Mouse (Mus musculus) liver, adult (tissue): ENCODE measurements around the gene Cdh13.

ENCODE experiments used
- GATA4 ChIP-seq: IDR thresholded peaks from 2 replicates; pipeline ENCODE4 v1.6.1; 2014; ENCODE audit warnings: mild to moderate bottlenecking, low read length; ENCODE audit not compliant: insufficient replicate concordance

The Cdh13 gene

DNA sequence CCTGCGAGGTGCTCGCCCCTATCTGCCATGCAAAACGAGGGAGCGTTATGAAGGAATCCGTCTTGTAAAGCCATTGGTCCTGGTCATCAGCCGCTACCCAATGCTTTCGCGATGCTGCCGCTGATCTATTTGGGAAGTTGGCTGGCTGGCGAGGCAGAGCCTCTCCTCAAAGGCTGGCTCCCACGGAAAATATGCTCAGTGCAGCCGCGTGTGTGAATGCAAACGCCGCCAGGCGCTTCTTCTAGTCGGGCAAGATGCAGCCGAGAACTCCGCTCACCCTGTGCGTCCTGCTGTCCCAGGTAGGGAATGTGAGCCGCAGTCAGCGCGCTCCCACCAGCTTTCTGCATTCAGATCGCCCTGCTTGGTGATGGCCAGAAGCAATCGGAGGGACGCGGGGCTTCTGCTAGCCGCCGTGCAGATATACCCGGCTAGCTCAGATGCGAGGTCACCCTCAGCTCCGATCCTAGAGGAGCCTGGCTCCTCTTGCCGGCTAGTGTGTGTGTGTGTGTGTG, at the start of gene Cdh13:
Gene Cdh13 (plus strand): TSS at position 134 of the 512 bp plus-strand sequence.
- no peak for TF ChIP-seq GATA4

- TF ChIP-seq GATA4 = no peak
Measured at GRCm38 (mm10) chr8:118235626-118236025, 47.9 kb upstream of the Cdh13 start.

- no peak for TF ChIP-seq GATA4
Measured at GRCm38 (mm10) chr8:118237150-118237620, 46.3 kb upstream of the Cdh13 start.

DNA sequence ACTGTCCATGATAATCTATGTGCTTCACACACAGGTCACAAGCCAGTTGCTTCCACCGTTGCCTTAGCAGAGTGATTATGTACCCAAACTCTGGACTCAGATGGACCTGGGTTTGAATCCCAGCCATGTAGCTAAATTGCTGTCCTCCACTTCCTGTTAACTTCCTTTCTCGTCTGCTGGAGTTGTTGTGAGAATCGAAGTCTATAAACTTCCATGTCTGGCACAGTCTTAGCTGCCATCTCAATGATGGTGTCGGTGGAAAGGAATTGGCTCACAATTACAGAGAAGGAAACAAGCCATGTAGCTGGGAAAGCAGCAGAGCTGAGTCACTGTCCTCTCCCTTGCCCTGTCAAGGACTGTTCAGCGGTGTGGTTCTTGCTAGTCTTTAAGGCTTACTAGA, 45.4 kb upstream of the Cdh13 start:
- no peak for TF ChIP-seq GATA4

DNA sequence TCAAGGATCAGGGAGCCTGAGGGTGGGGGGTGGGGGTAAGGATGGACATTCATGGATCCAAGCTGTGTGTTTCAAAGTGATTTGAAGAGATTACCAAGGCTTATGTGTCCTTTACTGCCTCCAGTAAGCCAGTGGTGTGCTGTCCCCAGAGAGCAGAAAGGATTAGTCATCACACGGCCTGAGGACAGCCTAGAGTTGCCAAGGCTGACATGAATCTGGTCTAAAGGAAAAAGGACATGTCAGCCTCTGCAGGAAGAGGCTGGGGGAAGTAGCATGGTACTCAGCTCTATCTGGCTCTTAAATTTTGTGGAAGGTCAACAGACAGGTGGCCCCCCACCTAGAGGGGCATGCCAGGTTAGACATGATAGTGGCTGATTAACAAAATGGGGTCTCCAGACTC, 44.3 kb upstream of the Cdh13 start:
- TF ChIP-seq GATA4 = no peak

DNA sequence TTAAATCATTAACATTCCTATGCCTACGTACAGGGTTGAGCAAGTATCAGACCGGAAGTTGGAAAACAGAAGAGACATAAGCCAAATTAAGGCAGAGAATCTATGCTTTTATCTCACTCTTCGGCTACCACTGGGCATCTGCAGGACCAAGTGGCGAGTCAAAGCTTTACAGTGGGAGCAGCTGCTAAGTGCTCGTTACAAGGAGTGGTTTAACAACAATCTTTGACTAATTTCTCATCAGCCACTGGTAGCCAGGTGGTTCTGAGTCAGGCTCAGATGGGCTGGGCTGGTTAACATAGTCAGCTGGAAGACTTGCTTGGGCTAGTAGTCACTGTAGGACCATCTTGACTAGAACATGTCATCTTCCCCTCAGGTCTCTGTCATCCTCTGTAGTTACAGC, 34.2 kb upstream of the Cdh13 start:
- TF ChIP-seq GATA4 = no peak

GRCm38 (mm10) chr8:118249923-118250322, 33.6 kb upstream of the Cdh13 start:
- TF ChIP-seq GATA4 = no peak

DNA sequence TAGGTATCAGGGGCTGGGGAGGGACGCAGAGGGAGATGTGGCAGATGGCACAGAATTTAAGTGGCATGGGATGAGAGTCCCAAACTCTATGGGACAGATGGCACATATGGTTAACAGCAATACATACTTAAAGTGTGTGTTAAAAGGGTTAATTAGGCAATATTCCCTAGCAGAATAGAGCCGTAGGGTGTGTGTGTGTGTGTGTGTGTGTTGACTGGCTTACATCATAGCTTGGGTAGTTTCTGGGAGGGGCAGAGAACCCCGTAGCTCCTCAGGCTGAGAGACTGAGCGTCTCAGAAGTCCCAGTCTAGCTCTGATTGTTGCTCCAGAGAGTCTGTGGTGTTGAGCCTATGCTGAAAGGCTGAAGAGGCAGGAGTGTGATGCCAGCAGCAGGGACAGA, 20.4 kb upstream of the Cdh13 start:
- TF ChIP-seq GATA4 = no peak

DNA sequence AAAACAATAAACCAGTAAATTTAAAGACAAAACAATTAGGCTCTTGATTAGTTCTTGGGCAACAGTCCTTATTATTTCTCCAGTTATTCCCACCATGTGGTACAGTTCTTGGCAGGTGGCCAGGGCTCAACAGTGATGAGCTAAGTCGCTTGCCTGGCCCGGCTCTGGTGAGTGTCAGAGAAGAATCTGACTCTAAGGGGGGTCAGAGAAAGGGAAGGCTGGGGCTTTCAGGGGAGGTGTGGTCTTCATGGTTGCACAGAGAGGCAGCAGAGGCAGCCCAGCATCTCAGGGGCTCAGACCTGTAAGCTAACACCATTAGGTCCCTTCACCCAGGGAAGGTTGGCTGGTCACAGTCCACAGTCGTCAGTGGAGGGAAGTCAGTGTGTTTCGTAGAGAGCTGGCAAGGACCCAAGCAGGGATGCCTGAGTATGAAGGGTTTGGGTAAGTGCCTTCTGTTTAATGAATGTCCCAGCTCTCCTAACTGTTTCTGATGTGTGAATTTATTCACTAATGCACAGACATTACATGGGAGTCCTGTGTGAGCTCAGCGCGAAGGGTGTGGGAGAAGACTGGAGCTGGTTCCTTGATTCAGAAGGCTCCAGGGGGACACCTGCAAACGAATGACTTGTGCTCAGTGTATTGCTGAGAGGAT, 12.7 kb upstream of the Cdh13 start:
- TF ChIP-seq GATA4 = no peak

DNA sequence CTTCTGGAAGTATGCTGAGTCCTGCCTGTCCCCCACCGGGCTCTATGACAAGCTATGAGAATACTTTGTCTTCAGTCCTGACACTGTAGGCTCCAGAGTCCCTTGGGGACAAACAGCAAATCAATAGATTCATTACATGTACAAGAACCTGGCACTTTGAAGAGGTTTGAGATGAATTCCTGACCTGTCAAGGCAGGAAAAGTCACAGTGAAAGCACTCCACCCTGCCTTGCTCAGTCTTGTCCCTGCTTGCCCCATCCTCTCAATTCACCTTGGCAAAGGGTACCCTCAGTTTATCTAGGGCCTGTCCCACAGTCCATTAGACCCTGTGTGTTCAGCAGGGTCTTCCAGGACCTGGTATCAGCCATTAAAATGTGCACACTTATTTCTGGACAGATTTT, 11.0 kb upstream of the Cdh13 start:
- TF ChIP-seq GATA4 = no peak

DNA sequence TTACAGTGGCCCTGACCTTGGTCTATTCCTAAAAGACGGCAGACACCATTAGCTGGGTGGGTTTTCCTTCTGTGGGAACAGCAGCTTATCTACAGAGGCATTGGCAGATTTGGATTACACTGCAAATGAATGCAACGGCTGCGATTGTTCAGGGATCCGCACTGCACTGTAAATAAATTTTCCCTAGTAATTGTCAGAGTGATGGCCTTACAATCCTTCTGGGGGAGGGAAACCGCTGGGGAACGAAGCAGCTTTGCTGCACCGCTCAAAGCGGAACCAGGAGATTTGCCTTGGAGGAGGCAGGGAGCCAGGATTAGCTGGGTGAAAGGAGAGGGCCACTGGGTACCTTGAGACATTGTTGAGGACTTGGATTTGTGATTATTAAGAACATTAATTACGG, 9.3 kb upstream of the Cdh13 start:
- no peak for TF ChIP-seq GATA4

DNA sequence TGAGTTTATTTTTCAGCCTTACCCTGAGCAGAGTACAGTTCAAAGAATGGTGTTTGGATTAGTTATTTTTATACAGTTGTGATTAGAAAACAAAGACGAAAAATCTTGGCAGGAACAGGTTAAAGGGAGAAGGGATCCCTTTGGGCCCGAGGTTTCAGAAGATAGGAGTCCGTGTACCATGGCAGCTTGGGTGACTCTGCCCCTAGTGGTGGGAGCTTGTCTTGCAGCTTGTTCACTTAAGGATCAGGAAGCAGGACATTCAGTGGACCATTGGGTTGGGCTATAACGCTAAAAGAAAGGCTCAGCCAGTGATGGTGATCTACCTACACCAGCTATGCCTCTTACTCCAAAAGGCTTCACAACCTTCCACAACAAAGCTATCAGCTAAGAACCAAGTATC, 8.8 kb upstream of the Cdh13 start:
- TF ChIP-seq GATA4 = no peak

DNA sequence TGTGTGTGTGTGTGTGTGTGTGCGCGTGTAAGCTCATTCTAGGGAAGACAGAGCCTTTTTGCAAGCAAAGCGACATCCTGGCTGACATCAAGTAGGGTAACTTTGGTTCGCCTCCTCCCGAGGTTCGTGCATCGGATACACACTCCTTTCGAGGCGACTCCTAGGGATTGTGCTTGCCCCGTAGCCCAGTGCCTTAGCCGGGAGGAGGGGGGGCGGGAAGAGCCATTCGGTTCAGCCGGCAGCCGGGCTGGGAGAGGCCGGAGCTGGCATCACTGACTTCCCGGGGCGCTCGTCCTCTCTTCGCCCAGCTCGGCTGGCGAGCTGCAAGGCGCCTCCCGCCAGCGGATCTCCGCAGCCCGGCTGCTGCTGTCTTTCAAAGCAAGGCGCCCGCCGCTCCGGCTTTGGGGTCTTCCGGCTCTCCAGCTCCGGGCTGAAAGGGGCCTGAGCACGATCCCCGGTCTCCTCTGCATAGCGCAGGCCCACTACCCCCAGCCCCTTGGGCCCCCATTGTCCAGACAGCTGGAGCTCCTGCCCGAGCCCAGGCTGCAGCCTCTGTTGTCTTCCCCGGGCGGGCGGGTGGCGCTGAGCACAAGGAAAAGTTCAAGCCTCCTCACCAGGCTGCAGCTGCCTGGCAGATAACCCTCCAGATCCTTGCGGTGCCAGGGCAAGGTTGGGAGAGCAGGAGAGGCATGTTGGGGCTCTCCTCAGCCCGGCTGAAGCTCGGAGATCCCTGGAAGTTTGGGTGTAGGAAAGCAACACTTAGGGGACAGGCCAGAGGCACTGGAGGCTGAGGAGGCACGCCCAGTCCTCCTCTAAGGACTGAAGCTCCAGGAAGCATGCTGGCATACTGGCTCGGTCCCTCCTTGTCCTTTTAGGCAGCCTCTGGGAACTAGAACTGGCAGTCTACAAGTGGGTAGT, 838 bp downstream of the Cdh13 start:
- TF ChIP-seq GATA4 = no peak

DNA sequence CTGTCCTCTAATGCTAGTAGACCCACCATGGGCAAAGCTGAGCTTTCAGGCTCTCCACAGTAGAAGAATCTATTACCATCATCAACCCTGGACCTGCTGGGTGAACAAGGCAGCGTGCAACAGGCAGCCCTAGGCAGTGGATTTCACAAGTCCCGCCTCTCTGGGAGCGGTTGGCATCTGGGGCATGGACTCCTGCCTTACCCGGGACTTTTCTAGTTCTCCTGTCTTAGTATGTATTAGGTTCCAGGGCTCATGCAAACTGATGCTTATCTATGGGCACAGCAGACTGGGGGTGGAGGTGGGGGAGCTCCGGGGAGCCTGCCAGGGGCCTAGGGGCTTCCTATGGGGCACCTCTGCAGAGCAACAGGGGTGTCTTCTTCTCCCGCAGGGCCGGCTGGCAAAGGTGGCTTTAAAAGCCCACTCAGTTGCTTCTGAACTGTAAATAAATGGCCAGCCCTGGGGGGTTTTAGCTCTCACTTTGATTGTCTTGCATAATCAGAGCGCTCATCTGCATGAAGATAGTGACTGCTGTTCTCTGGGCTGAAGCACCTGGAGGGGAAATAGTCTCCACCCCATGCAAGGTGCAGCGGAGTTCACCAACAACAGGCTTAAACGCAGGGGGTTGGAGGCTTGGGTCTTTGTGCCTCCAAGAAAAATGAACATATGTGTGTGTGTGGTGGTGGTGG, 2.2 kb downstream of the Cdh13 start:
- no peak for TF ChIP-seq GATA4
